Mouse (Mus musculus) lung, postnatal 0 days (tissue): ENCODE measurements around the gene Msantd2. TPM values are rescaled to one million over a fixed set of nuclear protein-coding genes. Genes with fewer than 3 reads are reported as not detected.
A peak's percentile ranks its signal among the peaks of the same experiment; 100 is the strongest.

Source experiments
- ATAC-seq: fragments of 200-750 bp; cut with Nextera tagmentation; 2 replicates; pipeline ENCODE4 v1.8.0; 2017; ENCODE audit warnings: moderate library complexity
- DNase-seq: peaks from one replicate; pipeline ENCODE4 v3.0.0-alpha.2; 2016; ENCODE audit warnings: low spot score
- H3K27ac ChIP-seq: fragments of 300-500 bp; sonication (generic); 2 replicates; pipeline ENCODE4 v1.5.1; 2014; ENCODE audit warnings: antibody characterized with exemption, mild to moderate bottlenecking, low read length, mixed read lengths
- H3K27me3 ChIP-seq: fragments of 300-500 bp; sonication (generic); replicated peaks from 2 replicates; pipeline ENCODE4 v1.6.1; 2014; ENCODE audit warnings: low read length, mixed read lengths; ENCODE audit not compliant: insufficient read depth
- H3K36me3 ChIP-seq: fragments of 300-500 bp; sonication (generic); 2 replicates; pipeline ENCODE4 v1.6.1; 2014; ENCODE audit warnings: low read length, mixed read lengths; ENCODE audit not compliant: insufficient read depth
- H3K4me1 ChIP-seq: fragments of 300-500 bp; sonication (generic); 2 replicates; pipeline ENCODE4 v1.6.1; 2014; ENCODE audit warnings: antibody characterized with exemption, low read depth, low read length, mixed read lengths; ENCODE audit not compliant: insufficient read depth
- H3K4me2 ChIP-seq: fragments of 300-500 bp; sonication (generic); replicated peaks from 2 replicates; pipeline ENCODE4 v1.6.1; 2014; ENCODE audit warnings: low read depth, mild to moderate bottlenecking, low read length, moderate library complexity, mixed read lengths
- H3K4me3 ChIP-seq: fragments of 300-500 bp; sonication (generic); 2 replicates; pipeline ENCODE4 v1.5.1; 2014; ENCODE audit warnings: low read depth, low read length
- H3K9ac ChIP-seq: fragments of 300-500 bp; sonication (generic); replicated peaks from 2 replicates; pipeline ENCODE4 v1.6.1; 2014; ENCODE audit warnings: low read depth, mild to moderate bottlenecking
- H3K9me3 ChIP-seq: fragments of 300-500 bp; sonication (generic); 2 replicates; pipeline ENCODE4 v1.6.1; 2016; ENCODE audit warnings: low read length, mixed read lengths
- CTCF ChIP-seq: IDR thresholded peaks from 2 replicates; pipeline ENCODE4 v1.5.1; 2016; ENCODE audit warnings: antibody characterized with exemption, mild to moderate bottlenecking
- EP300 ChIP-seq: IDR thresholded peaks from 2 replicates; pipeline ENCODE4 v1.6.1; 2016; ENCODE audit warnings: antibody characterized with exemption, mild to moderate bottlenecking, control low read depth
- WGBS: fragments of 180-500 bp; shearing (Covaris S2); extraction: QIAGEN DNeasy Blood & Tissue Kit; methylation state at CpG from one replicate; pipeline ENCODE4 v1.1.7; 2014; 5-methylcytosine and 5-hydroxymethylcytosine counted together
- polyA plus RNA-seq: library from polyadenylated mRNA; unstranded; fragments of >200 nt; fragmentation: Nextera tagmentation; extraction: Ambion mirVana; gene quantifications from 2 replicates; pipeline ENCODE4 v1.2.1, GENCODE M21; 2015

The Msantd2 gene
- polyA plus RNA-seq, 1 experiment from 2014 or later, result 12.2 TPM

DNA sequence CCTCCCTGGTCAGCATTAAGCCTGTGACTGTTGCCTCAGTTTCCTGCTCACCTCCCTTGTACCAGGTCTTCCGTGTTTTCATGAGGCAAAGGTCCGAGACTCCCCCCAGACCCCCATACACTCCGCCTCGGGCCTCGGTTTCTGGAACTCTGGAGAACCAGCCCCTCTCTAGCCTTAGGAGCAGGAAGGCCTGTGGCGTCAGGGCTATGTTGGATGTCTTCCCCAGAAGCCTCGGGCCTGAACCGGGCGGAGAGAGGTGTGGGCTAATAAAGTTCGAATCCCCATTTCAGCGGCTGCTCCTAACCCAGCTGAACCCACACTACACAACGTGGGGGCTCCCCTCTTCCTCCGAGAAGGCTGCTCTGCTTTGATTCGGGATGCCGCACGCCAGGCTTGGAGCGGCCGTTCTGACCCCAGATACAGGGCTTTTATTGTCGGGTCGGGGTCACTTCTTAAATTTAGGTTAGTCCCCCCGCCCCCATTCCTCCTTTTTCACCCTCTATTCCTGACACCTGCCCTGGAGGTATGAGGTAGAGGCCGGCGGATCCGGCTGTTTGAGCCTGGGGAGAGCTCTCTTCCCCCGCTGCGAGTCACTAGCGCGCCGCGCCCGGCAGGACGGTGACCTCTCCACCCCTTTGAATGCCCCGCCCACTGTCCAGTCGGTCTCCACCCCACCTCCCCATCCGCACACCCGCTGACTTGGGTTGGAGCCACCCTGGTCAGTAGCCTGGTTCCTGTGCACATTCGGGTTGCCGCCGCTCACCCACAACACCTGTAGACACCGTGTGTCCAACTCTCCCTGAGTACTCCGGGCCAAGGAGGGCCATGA lies 38.5 kb downstream of the Msantd2 start, which contains the start of gene Esam:
Esam (plus strand) TSS at position 683 of the 829 bp plus-strand sequence.
- WGBS, result 14% methylated on average over 38 of the region's 41 CpGs
- H3K4me1 ChIP-seq, result peaks cover 8% of the 10 kb centered on the region
- ATAC-seq (peak; percentile 66), DNase-seq (peak; percentile 90)
- no peaks in the 10 kb centered on the region for H3K27me3 ChIP-seq
- no peaks in the 10 kb centered on the region for H3K36me3 ChIP-seq
- H3K9ac ChIP-seq, result peak within 1 kb of the TSS; percentile 47
- H3K9me3 ChIP-seq, result no peaks in the 10 kb centered on the region
- H3K4me3 ChIP-seq, result peak within 1 kb of the TSS; percentile 51
- H3K27ac ChIP-seq, result peak within 1 kb of the TSS; percentile 94
- peak within 1 kb of the TSS; percentile 70 for H3K4me2 ChIP-seq
- TF ChIP-seq EP300 (no peak), CTCF (peak; percentile 31)

DNA sequence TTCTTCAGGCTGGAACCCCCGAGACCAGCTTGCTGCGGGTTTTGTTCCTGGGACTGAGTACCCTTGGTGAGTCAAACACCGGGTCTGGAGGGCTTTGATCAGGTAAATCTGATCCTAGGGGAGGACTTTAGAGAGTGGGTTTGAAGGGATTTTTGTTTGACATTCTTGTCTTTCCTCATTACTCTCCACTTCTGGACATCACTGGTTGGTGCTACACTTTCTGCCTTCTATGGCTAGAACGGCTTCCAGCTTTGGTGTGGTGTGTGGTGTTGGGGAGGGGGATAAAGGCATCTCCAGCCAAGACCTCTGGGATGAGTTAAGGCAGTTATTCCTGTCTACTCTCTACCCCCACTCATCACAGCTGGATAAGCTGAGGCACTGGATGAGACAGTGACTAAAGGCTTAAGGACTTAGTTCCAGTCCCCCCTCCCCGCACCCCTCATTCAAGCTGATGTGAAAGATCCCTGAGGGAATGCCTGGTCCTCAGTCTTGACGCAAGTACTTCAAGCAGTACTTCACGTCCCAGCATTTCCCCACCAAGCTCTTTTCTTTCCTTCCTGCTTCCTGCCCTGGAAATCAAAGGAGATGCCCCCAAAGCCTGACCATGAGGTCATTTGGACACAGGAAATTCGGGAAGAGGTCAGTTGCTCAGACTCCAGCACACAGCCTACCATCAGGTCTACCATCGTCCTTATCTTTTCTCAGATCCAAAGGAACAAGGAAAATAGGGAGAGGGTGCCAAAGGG lies 39.3 kb downstream of the Msantd2 start:
- DNase-seq (peak; percentile 79), ATAC-seq (peak; percentile 9; the same call in 1 of the 2 replicates)
- peak overlapping the region; percentile 47 for H3K9ac ChIP-seq
- H3K27ac ChIP-seq, result peak overlapping the region; percentile 94
- no peaks in the 10 kb centered on the region for H3K36me3 ChIP-seq
- no peaks in the 10 kb centered on the region for H3K27me3 ChIP-seq
- H3K4me1 ChIP-seq, result peaks cover 8% of the 10 kb centered on the region
- H3K9me3 ChIP-seq, result no peaks in the 10 kb centered on the region
- H3K4me2 ChIP-seq, result peak overlapping the region; percentile 70
- 27% methylated on average over 9 of the region's 9 CpGs for WGBS
- TF ChIP-seq CTCF (no peak), EP300 (peak; percentile 96)
- peak overlapping the region; percentile 51 for H3K4me3 ChIP-seq

DNA sequence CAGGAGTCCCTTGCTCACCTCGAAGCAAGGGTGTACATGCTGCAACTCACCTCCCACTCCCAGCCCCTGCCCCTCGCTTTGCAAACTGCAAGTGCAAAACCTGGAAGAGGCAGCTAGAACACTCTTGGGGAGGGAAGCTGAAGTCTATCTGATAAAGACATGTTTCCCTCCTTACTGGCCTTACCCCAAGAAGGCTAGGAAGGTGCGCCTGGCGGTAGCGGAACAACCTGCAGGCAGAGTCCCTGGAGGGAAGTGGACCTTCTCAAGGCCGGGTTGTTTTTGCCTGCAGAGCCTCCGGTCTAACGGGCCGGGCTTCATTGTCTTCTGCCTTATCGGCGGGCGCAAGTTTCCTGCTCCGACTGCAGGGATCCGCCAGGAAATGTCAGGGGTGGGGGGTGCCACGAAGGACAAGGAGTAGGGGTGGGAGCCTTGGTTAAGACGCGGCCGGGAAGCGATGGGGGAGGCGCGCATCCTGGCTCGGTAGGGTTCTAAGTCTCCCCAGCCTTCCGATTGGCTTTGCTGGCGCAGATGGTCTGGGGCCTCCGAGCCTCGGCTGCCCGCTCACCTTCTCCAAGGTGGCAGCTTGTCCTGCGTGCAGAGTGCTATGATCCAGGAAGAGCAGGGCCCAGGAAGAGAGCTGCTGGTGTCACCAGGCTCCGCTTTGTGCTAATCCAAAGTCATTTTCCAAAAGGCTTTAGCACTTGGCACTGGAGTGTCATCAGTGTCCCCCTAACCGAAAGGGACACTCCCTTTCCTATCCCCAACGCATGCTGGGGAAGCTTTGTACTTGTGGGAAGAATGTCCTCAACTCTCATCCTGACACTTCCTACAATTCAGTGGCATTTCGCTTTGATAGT lies 41.1 kb downstream of the Msantd2 start:
- ATAC-seq (peak; percentile 63), DNase-seq (peak; percentile 80)
- WGBS, result 2% methylated on average over 32 of the region's 32 CpGs
- H3K9me3 ChIP-seq, result no peaks in the 10 kb centered on the region
- peak overlapping the region; percentile 47 for H3K9ac ChIP-seq
- TF ChIP-seq EP300 (peak; percentile 94), CTCF (peak; percentile 67)
- H3K36me3 ChIP-seq, result 0 out of 2 replicates have a peak, but pooled peaks cover 10% of the 10 kb centered on the region
- peaks cover 10% of the 10 kb centered on the region for H3K4me1 ChIP-seq
- H3K4me2 ChIP-seq, result peak overlapping the region; percentile 70
- H3K27me3 ChIP-seq, result no peaks in the 10 kb centered on the region
- H3K4me3 ChIP-seq, result peak overlapping the region; percentile 51
- peak overlapping the region; percentile 94 for H3K27ac ChIP-seq

DNA sequence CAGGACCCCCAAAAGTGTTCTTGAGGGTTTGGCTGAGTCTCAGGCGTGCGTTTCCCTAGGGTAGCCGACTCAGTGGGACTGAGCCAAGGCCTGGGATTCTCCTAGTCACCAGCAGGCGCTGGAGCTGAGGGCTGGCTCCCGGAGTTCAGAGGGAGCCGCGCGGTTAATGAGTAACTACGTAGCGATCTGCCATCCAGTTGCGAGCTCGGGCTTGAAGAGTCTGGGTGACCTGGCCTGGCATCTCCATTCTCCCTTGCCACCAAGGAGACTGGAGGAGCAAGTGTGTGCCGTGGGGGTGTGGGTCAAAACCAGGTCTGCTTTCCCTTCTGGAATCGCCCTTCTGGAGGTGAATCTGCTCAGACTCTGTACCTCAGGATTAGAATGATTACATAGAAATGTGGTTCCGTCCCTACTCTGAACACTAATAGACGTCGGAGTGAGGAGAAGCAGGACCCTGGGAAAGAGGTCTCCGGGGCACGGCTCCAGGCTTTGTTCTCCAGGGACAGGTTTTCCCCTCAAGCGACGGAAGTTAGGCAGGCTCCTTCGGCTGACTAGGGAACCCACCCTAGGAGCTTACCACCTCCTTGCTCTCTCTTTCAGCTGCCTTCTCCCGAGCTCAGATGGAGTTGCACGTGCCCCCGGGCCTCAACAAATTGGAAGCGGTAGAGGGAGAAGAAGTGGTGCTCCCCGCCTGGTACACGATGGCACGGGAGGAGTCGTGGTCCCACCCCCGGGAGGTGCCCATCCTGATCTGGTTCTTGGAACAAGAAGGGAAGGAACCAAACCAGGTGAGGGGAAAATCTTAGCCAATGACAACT lies 42.0 kb downstream of the Msantd2 start:
- Histone ChIP-seq H3K4me2 (peak overlapping the region; percentile 70), H3K27ac (peak overlapping the region; percentile 94), H3K4me1 (peaks cover 10% of the 10 kb centered on the region), H3K27me3 (no peaks in the 10 kb centered on the region), H3K36me3 (peaks cover 18% of the 10 kb centered on the region; the same call in 1 of the 2 replicates), H3K4me3 (peak overlapping the region; percentile 51), H3K9me3 (no peaks in the 10 kb centered on the region), H3K9ac (peak overlapping the region; percentile 47)
- TF ChIP-seq CTCF, result peak; percentile 73
- TF ChIP-seq EP300, result no peak
- 5% methylated on average over 31 of the region's 31 CpGs for WGBS
- DNase-seq (peak; percentile 93), ATAC-seq (peak; percentile 58)

DNA sequence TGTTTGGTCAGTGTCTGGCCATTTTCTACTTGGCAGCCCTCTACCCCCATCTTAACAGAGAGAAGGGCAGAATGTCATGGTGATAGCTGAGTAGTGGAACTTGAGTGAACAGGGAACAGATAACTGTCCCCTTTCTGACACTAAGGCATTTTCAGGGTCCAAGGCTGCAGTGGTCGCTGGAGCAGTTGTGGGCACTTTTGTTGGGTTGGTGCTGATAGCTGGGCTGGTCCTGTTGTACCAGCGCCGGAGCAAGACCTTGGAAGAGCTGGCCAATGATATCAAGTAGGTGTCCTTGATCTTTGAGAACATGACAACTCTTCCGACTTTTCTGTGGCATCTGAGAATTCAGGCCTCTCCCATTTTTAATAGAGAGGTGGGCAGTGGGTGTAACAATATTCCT lies 47.7 kb downstream of the Msantd2 start:
- H3K27ac ChIP-seq, result no peak overlapping the region
- WGBS, result 69% methylated on average over 4 of the region's 4 CpGs
- no peak for DNase-seq
- H3K27me3 ChIP-seq, result no peaks in the 10 kb centered on the region
- no peak overlapping the region for H3K4me3 ChIP-seq
- peaks cover 2% of the 10 kb centered on the region; the same call in 1 of the 2 replicates for H3K4me1 ChIP-seq
- TF ChIP-seq CTCF, result no peak
- TF ChIP-seq EP300, result no peak
- H3K4me2 ChIP-seq, result no peak overlapping the region
- H3K9me3 ChIP-seq, result no peaks in the 10 kb centered on the region
- no peak overlapping the region for H3K9ac ChIP-seq
- H3K36me3 ChIP-seq, result peaks cover 20% of the 10 kb centered on the region; the same call in 1 of the 2 replicates
- no peak for ATAC-seq
